Mouse (Mus musculus): ENCODE data around the gene Slc39a8.

- no peak for TF ChIP-seq POLR2A (IDR thresholded peaks at IDR 0.05; ENCODE audit: low read depth, low read length)
- TF ChIP-seq CTCF (IDR thresholded peaks at IDR 0.05; ENCODE audit: extremely low read depth, insufficient read length, insufficient replicate concordance, low read depth, low read length): no peak
These were observed 10.4 kb upstream of the Slc39a8 start for GRCm38 (mm10) chr3:135814665-135815064.

Data from small intestine, adult 2 months (tissue).